8 mouse cellular contexts compared by ENCODE assay signal in the genomic region with DNA sequence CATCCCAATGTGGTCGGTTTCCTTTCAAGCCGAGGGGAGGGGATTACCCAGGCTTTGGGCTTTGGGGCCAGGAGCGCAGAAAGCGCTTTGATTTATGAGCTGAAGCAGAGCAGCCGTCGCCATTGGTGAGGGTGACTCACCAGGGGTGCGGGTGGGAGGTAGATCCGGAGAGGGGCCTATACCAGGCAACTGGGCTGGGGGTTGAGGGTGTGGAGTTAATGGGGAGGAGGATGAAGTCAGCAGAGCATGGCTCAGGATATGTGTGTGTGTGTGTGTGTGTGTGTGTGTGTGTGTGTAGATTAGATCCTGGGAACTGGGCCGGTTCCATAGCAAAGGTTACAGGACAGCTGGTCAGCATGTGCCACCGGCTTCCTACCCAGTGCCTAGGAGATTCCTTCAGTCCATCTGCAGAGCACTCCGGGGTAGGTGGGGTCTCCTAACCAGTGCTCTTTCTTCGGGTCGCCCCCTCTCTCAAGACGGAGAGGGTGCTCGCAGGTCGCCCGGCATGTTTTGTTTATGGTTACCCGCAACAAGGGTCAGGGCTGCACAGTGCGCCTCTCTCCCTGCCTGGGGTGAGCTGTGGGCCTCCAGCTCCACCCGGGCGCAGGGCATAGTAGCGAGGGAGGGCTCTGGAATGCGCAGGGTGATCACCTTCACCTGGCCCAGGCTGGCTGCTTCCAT. TPM values are rescaled to one million over a fixed set of nuclear protein-coding genes. Genes with fewer than 3 reads are reported as not detected.
DNase-seq lines count a peak whose midpoint lies in the region; ATAC-seq lines count a peak whose summit lies in the region.

No protein-coding gene starts in this region.

- H3K4me2 ChIP-seq in limb, embryonic 12.5 days = peak overlapping the region; percentile 91
- H3K4me2 ChIP-seq in neural tube, embryonic 13.5 days = peak overlapping the region; percentile 99

- peak overlapping the region; percentile 95 for H3K9ac ChIP-seq in limb, embryonic 12.5 days (replicated peaks)
- peak overlapping the region; percentile 81 for H3K9ac ChIP-seq in neural tube, embryonic 13.5 days

- peaks cover 29% of the 10 kb centered on the region for H3K36me3 ChIP-seq in limb, embryonic 12.5 days
- H3K36me3 ChIP-seq in neural tube, embryonic 13.5 days = peaks cover 5% of the 10 kb centered on the region; the same call in 1 of the 2 replicates

- H3K9me3 ChIP-seq in limb, embryonic 12.5 days = no peaks in the 10 kb centered on the region
- no peaks in the 10 kb centered on the region for H3K9me3 ChIP-seq in neural tube, embryonic 13.5 days

- peaks cover 31% of the 10 kb centered on the region for H3K4me1 ChIP-seq in limb, embryonic 12.5 days (replicated peaks)
- peaks cover 26% of the 10 kb centered on the region for H3K4me1 ChIP-seq in neural tube, embryonic 13.5 days (replicated peaks)

- peak; percentile 23 for DNase-seq in thymus, postnatal 4 days
- no peak for DNase-seq in thymus, postnatal 10 days (ENCODE audit: low spot score in 2 of 2)
- peak; percentile 70 for DNase-seq in embryo, embryonic 10.5 days (ENCODE audit: low spot score)
- DNase-seq in natural killer cell, adult 2 months (ENCODE audit: low spot score in 2 of 2) = no peak

- H3K27me3 ChIP-seq in limb, embryonic 12.5 days = no peaks in the 10 kb centered on the region
- H3K27me3 ChIP-seq in neural tube, embryonic 13.5 days = peaks cover 25% of the 10 kb centered on the region

- ATAC-seq in hematopoietic stem cell, adult 5-6 weeks (replicated peaks in 1 of 2; ENCODE audit: insufficient read depth in 1 of 2, low FRiP score in 2 of 2, low TSS enrichment in 1 of 2, low read depth in 1 of 2, poor library complexity in 2 of 2, severe bottlenecking in 2 of 2) = peak; percentile 38 to 46; a peak in 1 of 4 replicates
- peak; percentile 33; the same call in 1 of the 2 replicates for ATAC-seq in limb, embryonic 12.5 days (ENCODE audit: insufficient number of reproducible peaks, insufficient read depth, low FRiP score, low TSS enrichment, low read depth)
- ATAC-seq in neural tube, embryonic 13.5 days (ENCODE audit: low read depth) = peak; percentile 37; the same call in 1 of the 2 replicates
- ATAC-seq in monocyte, adult 5-6 weeks (replicated peaks; ENCODE audit: insufficient number of reproducible peaks, low FRiP score, low TSS enrichment, poor library complexity, severe bottlenecking) = no peak

- under 1% methylated on average over 23 of the region's 23 CpGs for WGBS in limb, embryonic 12.5 days
- 3% methylated on average over 23 of the region's 23 CpGs for WGBS in neural tube, embryonic 13.5 days

- peak overlapping the region; percentile 98 for H3K27ac ChIP-seq in limb, embryonic 12.5 days
- no peak overlapping the region for H3K27ac ChIP-seq in neural tube, embryonic 13.5 days (replicated peaks)

- H3K4me3 ChIP-seq in limb, embryonic 12.5 days (replicated peaks) = peak overlapping the region; percentile 91
- H3K4me3 ChIP-seq in neural tube, embryonic 13.5 days = peak overlapping the region; percentile 77

RNA-seq across cellular contexts. Expression of a gene that starts 2.7 kb away (rescaled TPM):
- not detected in 2 replicates for total RNA-seq in hematopoietic stem cell, adult 5-6 weeks (2017)
- polyA plus RNA-seq in limb, embryonic 12.5 days (2016; fragmentation: Nextera tagmentation; extraction: Ambion mirVana) = 15.6 and 18.7 TPM in 2 replicates
- polyA plus RNA-seq in neural tube, embryonic 13.5 days (2015; fragmentation: Nextera tagmentation; extraction: Ambion mirVana) = 1.3 and 1.6 TPM in 2 replicates
- not detected in 3 replicates for total RNA-seq in monocyte, adult 5-6 weeks (2017)

RNA-seq across cellular contexts. Expression of a gene that starts 12.9 kb away (rescaled TPM):
- 41.3 and 55.1 TPM in 2 replicates for total RNA-seq in hematopoietic stem cell, adult 5-6 weeks (2017)
- 40.7 and 43.7 TPM in 2 replicates for polyA plus RNA-seq in limb, embryonic 12.5 days (2016; fragmentation: Nextera tagmentation; extraction: Ambion mirVana)
- 19.6 and 21.1 TPM in 2 replicates for polyA plus RNA-seq in neural tube, embryonic 13.5 days (2015; fragmentation: Nextera tagmentation; extraction: Ambion mirVana)
- 13.7 to 16.9 TPM (median 14.6 TPM) in 3 replicates for total RNA-seq in monocyte, adult 5-6 weeks (2017)

RNA-seq across cellular contexts. Expression of a gene that starts 56.9 kb away (rescaled TPM):
- not detected in 2 replicates for total RNA-seq in hematopoietic stem cell, adult 5-6 weeks (2017)
- 60.3 and 72.1 TPM in 2 replicates for polyA plus RNA-seq in limb, embryonic 12.5 days (2016; fragmentation: Nextera tagmentation; extraction: Ambion mirVana)
- 8.8 and 13.9 TPM in 2 replicates for polyA plus RNA-seq in neural tube, embryonic 13.5 days (2015; fragmentation: Nextera tagmentation; extraction: Ambion mirVana)
- total RNA-seq in monocyte, adult 5-6 weeks (2017) = 0.11 TPM in 1 of 3 replicates, not detected in the others

Comparison
In these comparisons a context has a peak if more than half of its experiments do, and no peak if none do; other contexts are left out.
1. DNase-seq: peak in thymus, postnatal 4 days (single experiment) and embryo, embryonic 10.5 days (single experiment); none in thymus, postnatal 10 days (0 of 2) and natural killer cell, adult 2 months (0 of 2).